Mouse (Mus musculus): ENCODE results near the gene Vgll4. TPM values are rescaled to one million over a fixed set of nuclear protein-coding genes. Genes with fewer than 3 reads are reported as not detected.

Gene Vgll4
- total and polyA plus RNA-seq, 3 experiments: 34.6 to 73.7 (median 37.3) TPM

- TF ChIP-seq MXI1 (IDR thresholded peaks at IDR 0.05; ENCODE audit: low read depth, low read length): no peak; the same call in 1 of the 2 replicates
- TF ChIP-seq ZKSCAN1 (IDR thresholded peaks at IDR 0.05; ENCODE audit: borderline replicate concordance, low read depth, low read length): no peak
- TF ChIP-seq NRF1 (IDR thresholded peaks at IDR 0.05; ENCODE audit: low read depth, low read length): no peak
- TF ChIP-seq POLR2A (IDR thresholded peaks at IDR 0.05; ENCODE audit: low read depth, low read length): no peak
- peak; percentile 61 for TF ChIP-seq CHD2 (IDR thresholded peaks at IDR 0.05; ENCODE audit: low read length)
- TF ChIP-seq RCOR1 (conservative IDR thresholded peaks at IDR 0.05; ENCODE audit: low read depth, low read length): no peak; the same call in 1 of the 2 replicates
- no peak for TF ChIP-seq USF1 (IDR thresholded peaks at IDR 0.05; ENCODE audit: low read depth, low read length)
- peak; percentile 100 for TF ChIP-seq ETS1 (conservative IDR thresholded peaks at IDR 0.05; ENCODE audit: low read depth, low read length)
- TF ChIP-seq KAT2A (IDR thresholded peaks at IDR 0.05; ENCODE audit: insufficient replicate concordance, low read length): no peak
- TF ChIP-seq TCF12 (IDR thresholded peaks at IDR 0.05; ENCODE audit: low read depth, low read length): peak; percentile 91
- TF ChIP-seq GABPA (IDR thresholded peaks at IDR 0.05; ENCODE audit: insufficient replicate concordance, low read depth, low read length): no peak
- TF ChIP-seq CHD1 (IDR thresholded peaks at IDR 0.05; ENCODE audit: low read depth, low read length): no peak
These were observed 108.9 kb downstream of the Vgll4 start (continued) for GRCm38 (mm10) chr6:114860677-114861568.

- Histone ChIP-seq H3K4me3 (replicated peaks in 1 of 3; ENCODE audit: low read depth in 2 of 3, low read length in 2 of 3, poor library complexity in 1 of 3) (no peak overlapping the region), H3K27me3 (replicated peaks) (no peaks in the 10 kb centered on the region), H3K36me3 (replicated peaks in 1 of 2; ENCODE audit: control insufficient read depth in 1 of 2, insufficient read depth in 1 of 2, low read length in 1 of 2) (peaks cover 37 to 56% of the 10 kb centered on the region in 2 experiments), H3K79me2 (replicated peaks; ENCODE audit: control insufficient read depth, extremely low read depth, insufficient read depth, poor library complexity, severe bottlenecking) (no peaks in the 10 kb centered on the region; the same call in 1 of the 2 replicates), H3K9me3 (replicated peaks; ENCODE audit: low read length) (no peaks in the 10 kb centered on the region), H3K9ac (ENCODE audit: insufficient read depth, low read depth) (no peak overlapping the region), H3K4me1 (ENCODE audit: control insufficient read depth in 1 of 2, insufficient read depth in 2 of 2) (peaks cover 31 to 67% of the 10 kb centered on the region in 2 experiments), H3K4me2 (ENCODE audit: insufficient read depth, low read depth, poor library complexity, severe bottlenecking) (no peak overlapping the region), H3K27ac (ENCODE audit: insufficient read depth, low read depth) (no peak overlapping the region)
- dilution Hi-C loops (cut with MboI; ENCODE audit: extremely low pct_ligation_motif_present, extremely low pct_unique_long_range_greater_than_20kb, low sequenced_read_pairs): no loop called here
- DNase-seq (ENCODE audit: extremely low read depth): no peak
- TF ChIP-seq POLR2A (IDR thresholded peaks at IDR 0.05; ENCODE audit: low read depth, low read length) (0 out of 2 replicates have a peak, but pooled peaks have one; percentile 22), NRF1 (IDR thresholded peaks at IDR 0.05; ENCODE audit: low read depth, low read length) (no peak)
- in situ Hi-C loops (cut with MboI; ENCODE audit: low pct_ligation_motif_present, low pct_unique_long_range_greater_than_20kb, low sequenced_read_pairs): no loop called here
These were observed 111.1 kb downstream of the Vgll4 start for GRCm38 (mm10) chr6:114858722-114859053.

GRCm38 (mm10) chr6:114857996-114858721, 111.6 kb downstream of the Vgll4 start:
- Histone ChIP-seq H3K4me1 (ENCODE audit: control insufficient read depth in 1 of 2, insufficient read depth in 2 of 2) (peaks cover 28 to 62% of the 10 kb centered on the region in 2 experiments), H3K79me2 (replicated peaks; ENCODE audit: control insufficient read depth, extremely low read depth, insufficient read depth, poor library complexity, severe bottlenecking) (no peaks in the 10 kb centered on the region; the same call in 1 of the 2 replicates), H3K4me2 (ENCODE audit: insufficient read depth, low read depth, poor library complexity, severe bottlenecking) (no peak overlapping the region), H3K36me3 (replicated peaks in 1 of 2; ENCODE audit: control insufficient read depth in 1 of 2, insufficient read depth in 1 of 2, low read length in 1 of 2) (peaks cover 34 to 52% of the 10 kb centered on the region in 2 experiments), H3K4me3 (replicated peaks in 1 of 3; ENCODE audit: low read depth in 2 of 3, low read length in 2 of 3, poor library complexity in 1 of 3) (no peak overlapping the region), H3K27ac (ENCODE audit: insufficient read depth, low read depth) (no peak overlapping the region), H3K9me3 (replicated peaks; ENCODE audit: low read length) (no peaks in the 10 kb centered on the region), H3K9ac (ENCODE audit: insufficient read depth, low read depth) (no peak overlapping the region), H3K27me3 (replicated peaks) (no peaks in the 10 kb centered on the region)
- dilution Hi-C loops (cut with MboI; ENCODE audit: extremely low pct_ligation_motif_present, extremely low pct_unique_long_range_greater_than_20kb, low sequenced_read_pairs) (no loop called here), in situ Hi-C loops (cut with MboI; ENCODE audit: low pct_ligation_motif_present, low pct_unique_long_range_greater_than_20kb, low sequenced_read_pairs) (no loop called here)
- TF ChIP-seq MAFK (IDR thresholded peaks at IDR 0.05; ENCODE audit: insufficient replicate concordance, low read length) (no peak), ZMIZ1 (IDR thresholded peaks at IDR 0.05; ENCODE audit: low read depth, low read length) (no peak), BHLHE40 (IDR thresholded peaks at IDR 0.05; ENCODE audit: low read depth, low read length) (no peak), HCFC1 (IDR thresholded peaks at IDR 0.05; ENCODE audit: low read depth, low read length) (no peak), MXI1 (IDR thresholded peaks at IDR 0.05; ENCODE audit: low read depth, low read length) (no peak), NELFE (IDR thresholded peaks at IDR 0.05; ENCODE audit: low read depth, low read length) (no peak), TBP (conservative IDR thresholded peaks at IDR 0.05; ENCODE audit: low read depth, low read length) (no peak), TCF12 (IDR thresholded peaks at IDR 0.05; ENCODE audit: low read depth, low read length) (no peak), ZC3H11A (IDR thresholded peaks at IDR 0.05; ENCODE audit: low read depth, low read length) (no peak), ELF1 (IDR thresholded peaks at IDR 0.05; ENCODE audit: low read depth, low read length) (no peak), ZNF384 (IDR thresholded peaks at IDR 0.05; ENCODE audit: low read depth, low read length) (no peak), RAD21 (IDR thresholded peaks at IDR 0.05; ENCODE audit: low read depth, low read length) (no peak), RCOR1 (conservative IDR thresholded peaks at IDR 0.05; ENCODE audit: low read depth, low read length) (no peak), JUND (conservative IDR thresholded peaks at IDR 0.05; ENCODE audit: low read depth, low read length) (no peak)
- no peak for DNase-seq (ENCODE audit: extremely low read depth)

Measured in CH12.LX (cell line).